Mouse (Mus musculus) midbrain, embryonic 15.5 days (tissue): Measurements from ENCODE around the gene Hspb1. TPM values are rescaled to one million over a fixed set of nuclear protein-coding genes. Genes with fewer than 3 reads are reported as not detected.

Experiments
- ATAC-seq: fragments of 200-750 bp; cut with Nextera tagmentation; replicated peaks from 2 replicates; pipeline ENCODE4 v1.8.0; 2017; ENCODE audit warnings: moderate TSS enrichment
- H3K27ac ChIP-seq: fragments of 300-500 bp; sonication (generic); 2 replicates; pipeline ENCODE4 v1.5.1; 2015; ENCODE audit warnings: mild to moderate bottlenecking, inconsistent platforms
- H3K27me3 ChIP-seq: fragments of 300-500 bp; sonication (generic); replicated peaks from 2 replicates; pipeline ENCODE4 v1.6.1; 2015; ENCODE audit warnings: inconsistent platforms
- H3K36me3 ChIP-seq: fragments of 300-500 bp; sonication (generic); replicated peaks from 2 replicates; pipeline ENCODE4 v1.6.1; 2015; ENCODE audit warnings: inconsistent platforms
- H3K4me1 ChIP-seq: fragments of 300-500 bp; sonication (generic); 2 replicates; pipeline ENCODE4 v1.6.1; 2015; ENCODE audit warnings: inconsistent platforms
- H3K4me2 ChIP-seq: fragments of 300-500 bp; sonication (generic); 2 replicates; pipeline ENCODE4 v1.6.1; 2015; ENCODE audit warnings: inconsistent platforms, mild to moderate bottlenecking, moderate library complexity
- H3K4me3 ChIP-seq: fragments of 300-500 bp; sonication (generic); 2 replicates; pipeline ENCODE4 v1.5.1; 2015; ENCODE audit warnings: mild to moderate bottlenecking, inconsistent platforms
- H3K9ac ChIP-seq: fragments of 300-500 bp; sonication (generic); 2 replicates; pipeline ENCODE4 v1.6.1; 2015; ENCODE audit warnings: mild to moderate bottlenecking, inconsistent platforms
- H3K9me3 ChIP-seq: fragments of 300-500 bp; sonication (generic); 2 replicates; pipeline ENCODE4 v1.6.1; 2016; ENCODE audit warnings: inconsistent platforms
- WGBS: fragments of 180-500 bp; shearing (Covaris S2); methylation state at CpG from one replicate; pipeline ENCODE4 v1.1.7; 2015; ENCODE audit warnings: mixed read lengths; 5-methylcytosine and 5-hydroxymethylcytosine counted together
- polyA plus RNA-seq: library from polyadenylated mRNA; unstranded; fragments of >200 nt; fragmentation: Nextera tagmentation; extraction: Ambion mirVana; gene quantifications from 2 replicates; pipeline ENCODE4 v1.2.1, GENCODE M21; 2015

Gene Hspb1
- polyA plus RNA-seq, 1 experiment from 2014 or later, result 13.4 TPM

DNA sequence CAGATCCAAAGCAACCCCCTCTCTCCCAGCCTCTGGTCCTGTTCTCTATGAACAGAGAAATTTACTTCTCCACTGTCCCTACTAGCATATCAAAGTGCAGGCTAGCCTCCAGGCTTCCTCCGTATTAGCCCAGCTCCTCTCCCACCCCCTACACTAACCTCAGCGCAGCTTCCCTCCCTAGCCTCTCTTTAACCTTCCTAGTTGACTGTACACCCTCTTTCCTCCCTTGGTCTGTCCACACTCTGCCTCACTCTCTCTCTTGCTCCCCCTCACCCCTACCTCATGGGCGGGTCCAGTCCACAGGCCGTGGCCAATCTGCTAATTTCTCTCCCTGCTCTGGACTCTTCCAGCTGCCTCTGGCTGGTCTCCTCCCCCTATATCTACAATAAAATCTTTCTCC, 2.6 kb downstream of the Hspb1 start:
- Histone ChIP-seq H3K9ac (no peak overlapping the region), H3K27me3 (peaks cover 31% of the 10 kb centered on the region), H3K36me3 (no peaks in the 10 kb centered on the region), H3K4me1 (peaks cover 12% of the 10 kb centered on the region), H3K4me2 (no peak overlapping the region), H3K9me3 (no peaks in the 10 kb centered on the region), H3K4me3 (no peak overlapping the region), H3K27ac (no peak overlapping the region)
- ATAC-seq, result no peak
- WGBS, result 42% methylated on average over 4 of the region's 4 CpGs

- Histone ChIP-seq H3K9ac (no peak overlapping the region), H3K27ac (no peak overlapping the region), H3K4me3 (no peak overlapping the region), H3K4me1 (peaks cover 12% of the 10 kb centered on the region), H3K4me2 (no peak overlapping the region), H3K9me3 (no peaks in the 10 kb centered on the region), H3K36me3 (no peaks in the 10 kb centered on the region), H3K27me3 (peaks cover 31% of the 10 kb centered on the region)
- 64% methylated on average over 3 of the region's 3 CpGs for WGBS
- ATAC-seq, result no peak
These were observed 3.2 kb downstream of the Hspb1 start for GRCm38 (mm10) chr5:135890920-135891319.

DNA sequence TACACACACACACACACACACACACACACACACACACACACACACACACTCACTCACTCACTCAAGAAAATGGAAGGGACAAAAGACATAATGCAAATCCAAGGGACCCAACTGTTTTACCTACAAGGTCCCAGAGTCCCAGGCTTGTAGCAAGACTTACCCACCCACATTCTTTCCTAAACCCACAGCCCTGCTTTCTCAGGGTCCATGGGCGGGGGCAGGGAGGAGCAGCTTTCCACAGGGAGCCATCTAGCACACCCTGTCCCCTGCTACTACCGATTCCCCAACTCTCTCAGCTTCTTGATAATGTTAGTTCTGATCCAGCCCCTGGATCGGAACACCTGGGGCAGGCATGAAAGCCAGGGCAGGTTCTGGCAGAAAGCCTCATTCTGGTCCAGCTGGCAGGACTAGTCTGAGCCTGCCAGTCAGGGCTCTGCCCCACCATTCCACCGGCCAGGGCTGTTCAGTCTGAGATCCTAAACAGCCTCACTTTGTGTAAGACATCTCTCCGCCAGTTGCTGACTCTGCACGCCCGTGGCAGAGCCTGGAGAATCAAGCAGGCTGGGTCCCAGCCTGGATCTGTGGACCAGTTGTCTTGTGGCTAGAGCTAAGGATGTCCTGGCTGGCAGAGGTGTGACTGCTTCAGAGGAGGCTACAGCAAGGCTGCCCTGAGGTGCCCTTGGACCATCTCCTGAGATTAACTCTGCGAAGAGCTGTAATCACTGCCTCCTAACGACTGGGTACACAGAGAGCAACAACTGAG, 5.1 kb downstream of the Hspb1 start:
- no peak overlapping the region for H3K27ac ChIP-seq
- no peaks in the 10 kb centered on the region for H3K9me3 ChIP-seq
- no peak overlapping the region for H3K9ac ChIP-seq
- no peak overlapping the region for H3K4me3 ChIP-seq
- H3K36me3 ChIP-seq, result no peaks in the 10 kb centered on the region
- peaks cover 7% of the 10 kb centered on the region for H3K4me1 ChIP-seq
- peaks cover 26% of the 10 kb centered on the region for H3K27me3 ChIP-seq
- no peak for ATAC-seq
- WGBS, result 53% methylated on average over 9 of the region's 9 CpGs
- H3K4me2 ChIP-seq, result no peak overlapping the region

DNA sequence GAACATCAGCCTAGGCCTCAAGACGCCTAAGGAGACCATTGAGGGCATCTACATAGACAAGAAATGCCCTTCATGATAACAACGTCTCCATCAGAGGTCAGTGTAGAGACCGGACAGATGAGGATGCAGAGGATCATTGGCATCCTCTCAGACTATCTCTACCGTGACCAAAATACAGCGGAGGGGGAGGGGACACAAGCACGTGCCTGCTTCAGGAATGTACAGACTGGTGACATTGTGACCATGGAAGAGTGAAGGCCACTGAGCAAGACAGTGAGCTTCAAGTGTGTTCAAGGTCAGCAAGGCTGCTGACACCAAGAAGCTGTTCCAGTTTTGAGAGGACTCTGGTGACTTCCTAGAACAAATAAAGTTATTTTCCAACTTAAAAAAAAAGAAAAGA, 7.2 kb downstream of the Hspb1 start:
- Histone ChIP-seq H3K36me3 (no peaks in the 10 kb centered on the region), H3K4me1 (no peaks in the 10 kb centered on the region), H3K9ac (no peak overlapping the region), H3K4me2 (no peak overlapping the region), H3K9me3 (no peaks in the 10 kb centered on the region), H3K4me3 (no peak overlapping the region), H3K27me3 (peaks cover 11% of the 10 kb centered on the region), H3K27ac (no peak overlapping the region)
- 83% methylated on average over 6 of the region's 6 CpGs for WGBS
- ATAC-seq, result no peak

DNA sequence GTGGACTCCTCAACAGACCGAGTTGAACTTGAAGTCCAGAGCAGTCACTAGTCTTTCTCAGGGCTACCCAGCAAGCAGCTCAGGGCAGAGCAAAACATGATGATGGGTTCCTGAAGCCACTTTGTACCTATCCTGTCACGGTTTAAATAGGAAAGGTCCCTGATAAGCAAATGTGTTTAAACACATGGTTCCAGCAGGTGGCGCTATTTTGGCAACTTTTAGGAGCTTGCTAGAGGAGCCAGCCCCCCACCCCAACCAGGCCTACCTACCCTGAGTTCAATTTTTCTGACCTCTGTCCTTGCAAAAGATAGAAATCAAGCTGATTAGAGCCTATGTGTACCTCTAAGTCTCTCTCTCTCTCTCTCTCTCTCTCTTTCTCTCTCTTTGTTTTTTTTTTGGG, 10.3 kb downstream of the Hspb1 start:
- Histone ChIP-seq H3K9ac (no peak overlapping the region), H3K4me1 (peaks cover 5% of the 10 kb centered on the region), H3K9me3 (no peaks in the 10 kb centered on the region), H3K27ac (no peak overlapping the region), H3K36me3 (no peaks in the 10 kb centered on the region), H3K4me2 (no peak overlapping the region), H3K4me3 (no peak overlapping the region), H3K27me3 (no peaks in the 10 kb centered on the region)
- WGBS, result 35% methylated on average over 3 of the region's 3 CpGs
- ATAC-seq, result no peak

DNA sequence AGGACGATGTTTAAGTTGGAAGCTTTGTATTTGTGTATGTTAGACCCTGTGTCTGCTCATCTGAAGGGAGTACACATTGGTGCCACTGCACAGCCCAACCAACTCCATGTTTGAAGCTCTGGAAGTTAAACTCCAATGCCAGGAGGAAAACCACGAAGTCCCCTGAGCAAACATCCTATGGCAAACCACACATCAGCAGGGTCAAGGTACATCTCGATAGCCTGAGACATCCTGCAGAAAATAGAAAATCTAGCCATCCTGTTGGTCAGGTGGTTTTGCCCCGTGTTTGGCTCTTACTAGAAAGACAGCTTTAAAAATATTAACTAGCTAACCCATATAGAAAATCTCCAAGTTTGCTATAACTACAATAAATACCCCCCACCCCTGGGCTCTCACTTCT, 11.3 kb downstream of the Hspb1 start:
- H3K27me3 ChIP-seq, result no peaks in the 10 kb centered on the region
- H3K9me3 ChIP-seq, result no peaks in the 10 kb centered on the region
- no peak overlapping the region for H3K4me2 ChIP-seq
- peaks cover 14% of the 10 kb centered on the region for H3K4me1 ChIP-seq
- H3K9ac ChIP-seq, result no peak overlapping the region
- H3K4me3 ChIP-seq, result no peak overlapping the region
- WGBS, result 88% methylated on average over 4 of the region's 4 CpGs
- no peak overlapping the region for H3K27ac ChIP-seq
- no peak for ATAC-seq
- H3K36me3 ChIP-seq, result no peaks in the 10 kb centered on the region

GRCm38 (mm10) chr5:135899833-135900232, 12.1 kb downstream of the Hspb1 start:
- Histone ChIP-seq H3K4me1 (peaks cover 18% of the 10 kb centered on the region), H3K27me3 (no peaks in the 10 kb centered on the region), H3K9me3 (no peaks in the 10 kb centered on the region), H3K36me3 (no peaks in the 10 kb centered on the region), H3K9ac (no peak overlapping the region), H3K27ac (no peak overlapping the region), H3K4me2 (no peak overlapping the region), H3K4me3 (no peak overlapping the region)
- ATAC-seq, result no peak
- 51% methylated on average over 4 of the region's 4 CpGs for WGBS

DNA sequence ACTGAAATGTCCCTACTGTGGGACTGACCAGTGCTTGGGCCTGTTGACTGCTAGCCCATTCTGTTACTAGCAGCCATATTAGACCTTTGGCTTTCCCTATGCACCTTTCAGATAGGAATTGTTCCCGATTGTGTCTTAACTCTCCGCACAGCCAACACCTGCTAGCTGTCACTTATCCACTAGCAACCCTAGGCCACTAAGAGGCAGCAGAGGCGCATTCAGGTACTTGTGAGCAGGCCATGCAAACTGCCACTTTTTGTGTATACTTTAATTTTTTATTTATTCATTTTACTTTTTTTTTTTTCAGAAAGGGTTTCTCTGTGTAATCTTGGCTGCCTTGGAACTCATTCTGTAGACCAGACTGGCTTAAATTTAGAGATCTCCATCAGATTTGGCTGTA, 13.0 kb downstream of the Hspb1 start:
- H3K4me1 ChIP-seq, result peaks cover 18% of the 10 kb centered on the region
- no peak for ATAC-seq
- no peak overlapping the region for H3K27ac ChIP-seq
- no peaks in the 10 kb centered on the region for H3K36me3 ChIP-seq
- H3K9me3 ChIP-seq, result no peaks in the 10 kb centered on the region
- H3K27me3 ChIP-seq, result no peaks in the 10 kb centered on the region
- H3K4me2 ChIP-seq, result no peak overlapping the region
- no peak overlapping the region for H3K4me3 ChIP-seq
- no peak overlapping the region for H3K9ac ChIP-seq
- WGBS, result 81% methylated on average over 3 of the region's 3 CpGs

DNA sequence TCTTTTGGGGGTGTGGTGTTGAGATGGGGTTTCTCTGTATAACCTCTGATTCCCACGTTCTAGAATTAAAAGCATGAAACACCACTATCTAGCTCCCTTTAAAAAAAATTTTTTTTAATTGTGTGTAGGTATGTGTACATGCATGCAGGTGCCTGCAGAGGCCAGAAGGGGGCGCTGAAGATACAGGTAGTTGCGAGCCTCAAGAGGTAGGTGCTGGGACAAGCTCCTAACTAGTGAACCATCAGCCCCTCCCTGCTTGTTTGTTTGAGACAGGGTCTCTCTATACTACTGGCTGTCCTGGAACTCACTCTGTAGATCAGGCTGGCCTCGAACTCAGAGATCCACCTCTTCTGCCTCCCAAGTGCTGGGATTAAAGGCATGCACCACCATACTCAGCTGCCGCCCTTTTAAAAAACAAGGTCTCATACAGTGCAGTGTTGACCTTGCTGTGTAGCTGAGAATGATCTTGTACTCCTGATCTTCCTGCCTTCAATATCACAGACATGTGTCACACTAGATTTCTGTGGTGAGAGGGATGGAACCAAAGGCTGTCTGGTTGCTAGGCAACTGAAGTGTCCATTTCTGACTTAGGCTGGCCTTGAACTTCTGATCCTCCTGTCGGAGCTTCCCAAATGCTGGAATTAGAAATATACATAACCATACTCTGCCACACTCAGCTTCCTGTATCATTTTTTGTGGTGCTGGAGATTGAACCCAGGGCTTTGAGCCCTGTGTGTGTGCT, 13.8 kb downstream of the Hspb1 start:
- no peak overlapping the region for H3K4me3 ChIP-seq
- 58% methylated on average over 6 of the region's 6 CpGs for WGBS
- no peak overlapping the region for H3K4me2 ChIP-seq
- H3K9me3 ChIP-seq, result no peaks in the 10 kb centered on the region
- no peaks in the 10 kb centered on the region for H3K27me3 ChIP-seq
- H3K36me3 ChIP-seq, result no peaks in the 10 kb centered on the region
- H3K4me1 ChIP-seq, result peaks cover 18% of the 10 kb centered on the region
- no peak overlapping the region for H3K9ac ChIP-seq
- no peak for ATAC-seq
- no peak overlapping the region for H3K27ac ChIP-seq

- Histone ChIP-seq H3K27ac (peak overlapping the region; percentile 90), H3K36me3 (peaks cover 8% of the 10 kb centered on the region; the same call in 1 of the 2 replicates), H3K4me3 (peak overlapping the region; percentile 35), H3K9ac (peak overlapping the region; percentile 38; the same call in 1 of the 2 replicates), H3K9me3 (no peaks in the 10 kb centered on the region), H3K27me3 (no peaks in the 10 kb centered on the region), H3K4me1 (peaks cover 18% of the 10 kb centered on the region), H3K4me2 (peak overlapping the region; percentile 64)
- 13% methylated on average over 7 of the region's 7 CpGs for WGBS
- peak; percentile 49 for ATAC-seq
These were observed 15.3 kb downstream of the Hspb1 start for GRCm38 (mm10) chr5:135903058-135903457.

- Histone ChIP-seq H3K27me3 (no peaks in the 10 kb centered on the region), H3K4me2 (peak overlapping the region; percentile 64), H3K27ac (peak overlapping the region; percentile 90), H3K9me3 (no peaks in the 10 kb centered on the region), H3K4me1 (peaks cover 18% of the 10 kb centered on the region), H3K9ac (peak overlapping the region; percentile 39), H3K4me3 (peak overlapping the region; percentile 35), H3K36me3 (peaks cover 8% of the 10 kb centered on the region; the same call in 1 of the 2 replicates)
- ATAC-seq, result peak; percentile 96
- under 1% methylated on average over 30 of the region's 30 CpGs for WGBS
These were observed 15.9 kb downstream of the Hspb1 start for GRCm38 (mm10) chr5:135903551-135904151.

- no peaks in the 10 kb centered on the region for H3K9me3 ChIP-seq
- peaks cover 21% of the 10 kb centered on the region for H3K4me1 ChIP-seq
- peaks cover 10% of the 10 kb centered on the region for H3K36me3 ChIP-seq
- ATAC-seq, result no peak
- H3K4me2 ChIP-seq, result peak overlapping the region; percentile 64; the same call in 1 of the 2 replicates
- no peak overlapping the region for H3K4me3 ChIP-seq
- 61% methylated on average over 5 of the region's 5 CpGs for WGBS
- no peak overlapping the region for H3K9ac ChIP-seq
- H3K27ac ChIP-seq, result peak overlapping the region; percentile 90
- no peaks in the 10 kb centered on the region for H3K27me3 ChIP-seq
These were observed 16.5 kb downstream of the Hspb1 start for GRCm38 (mm10) chr5:135904259-135904658.
